Mouse (Mus musculus) bone marrow, adult 2 months (tissue): ENCODE measurements at regions not wholly inside any gene's neighbourhood (a gene's known extent, or its start where the extent isn't known, plus 50 kb on each side); places are given as distances from the start of the nearest gene placed in this dataset.

Experiments
- CTCF ChIP-seq: fragments of 200-500 bp; IDR thresholded peaks from 2 replicates; pipeline ENCODE4 v1.5.1; 2011; ENCODE audit warnings: low read length, control low read depth; ENCODE audit not compliant: control insufficient read depth, insufficient read depth
- POLR2A ChIP-seq: fragments of 200-500 bp; IDR thresholded peaks from 2 replicates; pipeline ENCODE4 v1.6.1; 2011; ENCODE audit warnings: low read depth, mild to moderate bottlenecking, control low read depth, low read length, borderline replicate concordance; ENCODE audit not compliant: control insufficient read depth

GRCm38 (mm10) chr13:52175665-52176064, 329.2 kb downstream of the Gadd45g start:
- TF ChIP-seq POLR2A (no peak), CTCF (no peak)
